Mouse (Mus musculus) ES-E14 (cell line): ENCODE data around the gene Jmjd8. TPM values are rescaled to one million over a fixed set of nuclear protein-coding genes. Genes with fewer than 3 reads are reported as not detected.

Experiments used
- DNase-seq: peaks from one replicate; pipeline ENCODE4 v3.0.0-alpha.2; 2013; ENCODE audit warnings: low read depth, low spot score
- H3K27ac ChIP-seq: 2 replicates; pipeline ENCODE4 v1.5.1; 2012; ENCODE audit warnings: low read depth, mild to moderate bottlenecking, low read length, moderate library complexity, mixed read lengths; ENCODE audit not compliant: poor library complexity, insufficient read depth, severe bottlenecking
- H3K36me3 ChIP-seq: 2 replicates; pipeline ENCODE4 v1.6.1; 2012; ENCODE audit warnings: mild to moderate bottlenecking, low read length, moderate library complexity, mixed read lengths; ENCODE audit not compliant: control insufficient read depth, poor library complexity, insufficient read depth, severe bottlenecking
- H3K4me1 ChIP-seq, 2 experiments: fragments of 150-350 bp in 1 of 2; sonication (generic) in 1 of 2; 2 replicates each; pipeline ENCODE4 v1.6.1; 2012; ENCODE audit warnings: low read length in 2 of 2, mild to moderate bottlenecking in 1 of 2, mixed read lengths in 1 of 2; ENCODE audit not compliant: control insufficient read depth in 2 of 2, insufficient read depth in 2 of 2, poor library complexity in 1 of 2
- H3K4me3 ChIP-seq, 2 experiments: fragments of 150-350 bp in 1 of 2; sonication (generic) in 1 of 2; 2 replicates each; pipeline ENCODE4 v1.5.1; 2012; ENCODE audit warnings: low read length in 2 of 2, low read depth in 1 of 2, mild to moderate bottlenecking in 1 of 2, mixed read lengths in 1 of 2; ENCODE audit not compliant: insufficient read depth in 1 of 2, poor library complexity in 1 of 2, severe bottlenecking in 1 of 2
- H3K9ac ChIP-seq: 2 replicates; pipeline ENCODE4 v1.6.1; 2012; ENCODE audit warnings: low read depth, mild to moderate bottlenecking, low read length, mixed read lengths; ENCODE audit not compliant: poor library complexity, insufficient read depth, severe bottlenecking
- H3K9me3 ChIP-seq: fragments of 150-350 bp; sonication (generic); 2 replicates; pipeline ENCODE4 v1.6.1; 2012; ENCODE audit warnings: low read depth, mild to moderate bottlenecking, low read length; ENCODE audit not compliant: control insufficient read depth, insufficient read depth
- CHD2 ChIP-seq: IDR thresholded peaks from 2 replicates; pipeline ENCODE4 v1.6.1; 2014; ENCODE audit warnings: mild to moderate bottlenecking, low read depth, low read length, inconsistent platforms
- HCFC1 ChIP-seq: IDR thresholded peaks from 2 replicates; pipeline ENCODE4 v1.6.1; 2012; ENCODE audit warnings: low read length, inconsistent platforms, borderline replicate concordance; ENCODE audit not compliant: insufficient read depth
- MAFK ChIP-seq: IDR thresholded peaks from 2 replicates; pipeline ENCODE4 v1.6.1; 2014; ENCODE audit warnings: mild to moderate bottlenecking, low read depth, low read length, inconsistent platforms; ENCODE audit not compliant: insufficient read depth
- ZC3H11A ChIP-seq: IDR thresholded peaks from 2 replicates; pipeline ENCODE4 v1.6.1; 2012; ENCODE audit warnings: low read depth, mild to moderate bottlenecking, inconsistent platforms, low read length, borderline replicate concordance
- ZNF384 ChIP-seq: IDR thresholded peaks from 2 replicates; pipeline ENCODE4 v1.6.1; 2012; ENCODE audit warnings: low read depth, low read length, inconsistent platforms
- in situ Hi-C, 2 experiments: fragments of 600-800 bp; cut with MboI; formaldehyde crosslinking; loops; one replicate each; pipeline ENCODE4 v1.15.1; 2025; ENCODE audit warnings: low sequenced_read_pairs in 2 of 2, inconsistent platforms in 1 of 2; ENCODE audit not compliant: unreplicated experiment in 2 of 2
- total RNA-seq: library from RNA; depleted of rRNA; stranded (reverse); fragments of 300-350 nt; gene quantifications from 2 replicates; pipeline ENCODE4 v1.2.3, GENCODE M21; 2012

The Jmjd8 gene
- total RNA-seq, 1 experiment = 25.1 TPM

DNA sequence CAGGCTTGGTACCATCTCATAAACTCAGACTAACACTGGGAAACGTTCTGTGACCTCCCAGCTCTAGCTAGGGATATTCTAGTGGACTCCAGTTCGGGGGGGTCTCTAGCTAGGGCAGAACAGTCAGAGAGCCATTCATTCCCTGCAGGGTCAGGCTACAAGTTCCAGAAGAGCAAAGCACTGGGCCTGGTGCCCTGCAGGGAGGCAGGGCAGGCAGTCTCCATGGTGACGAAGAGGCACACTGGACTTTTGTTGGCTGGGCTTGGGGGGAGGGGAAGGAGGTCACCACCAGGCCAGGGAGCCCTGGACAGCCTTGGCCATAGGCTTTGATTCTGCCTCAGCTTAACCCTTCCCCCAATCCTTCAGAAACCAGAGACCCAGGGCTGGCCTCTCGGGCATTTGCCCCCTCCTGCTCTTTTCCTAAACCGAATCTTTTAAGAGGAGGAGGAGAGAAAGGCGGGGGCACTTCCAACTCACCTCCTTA, 33.0 kb upstream of the Jmjd8 start, which contains the start of gene AC134908.4:
TSS of gene AC134908.4 (minus strand) at position 51 of the 484 bp plus-strand sequence.
- no peak for TF ChIP-seq MAFK
- no peak for TF ChIP-seq ZC3H11A
- no peak for TF ChIP-seq HCFC1
- no peak for TF ChIP-seq CHD2
- no peak for TF ChIP-seq ZNF384
- Histone ChIP-seq H3K4me3 (peak within 1 kb of the TSS; percentile 68 to 76), H3K9me3 (no peaks in the 10 kb centered on the region), H3K4me1 (peaks cover 3 to 10% of the 10 kb centered on the region in 2 experiments; a peak in 2 of 4 replicates), H3K36me3 (peaks cover 4% of the 10 kb centered on the region; the same call in 1 of the 2 replicates), H3K27ac (no peak within 1 kb of the TSS), H3K9ac (peak within 1 kb of the TSS; percentile 60)
- in situ Hi-C loops = no loop called here
- DNase-seq = no peak

DNA sequence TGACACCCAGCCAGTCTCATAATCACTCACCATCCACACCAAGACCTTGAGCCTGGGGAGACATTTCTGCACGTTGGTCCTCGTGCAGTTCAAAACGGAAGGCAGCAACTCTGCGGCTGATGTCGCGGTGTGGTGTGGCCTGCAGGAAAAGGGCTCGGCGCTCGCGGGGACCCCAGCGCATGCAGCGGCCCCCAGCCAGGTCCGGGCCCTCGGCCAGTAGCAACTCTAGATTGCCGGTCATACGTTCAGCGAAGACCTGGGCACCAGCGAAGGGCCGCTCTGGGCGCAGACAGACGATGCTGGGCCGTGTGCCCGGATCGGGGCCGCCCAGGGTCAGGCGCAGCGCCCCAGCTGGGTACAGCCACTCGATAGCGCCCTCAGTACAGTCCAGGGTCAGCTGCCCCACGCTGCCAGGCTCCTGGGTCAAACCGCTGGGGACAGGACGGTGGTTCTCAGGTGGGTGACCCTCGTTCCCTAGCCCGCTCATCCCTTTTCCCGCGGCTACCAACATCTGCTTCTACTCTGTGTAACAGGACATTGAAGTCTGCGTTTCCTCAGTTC, 32.4 kb upstream of the Jmjd8 start:
- in situ Hi-C loops = no loop called here
- no peak overlapping the region for H3K27ac ChIP-seq
- H3K4me3 ChIP-seq = peak overlapping the region; percentile 68 to 76
- H3K4me1 ChIP-seq = peaks cover 3 to 9% of the 10 kb centered on the region in 2 experiments; a peak in 2 of 4 replicates
- no peaks in the 10 kb centered on the region for H3K9me3 ChIP-seq
- peak overlapping the region; percentile 60 for H3K9ac ChIP-seq
- no peak for TF ChIP-seq ZNF384
- TF ChIP-seq CHD2 = no peak
- TF ChIP-seq ZC3H11A = no peak
- TF ChIP-seq HCFC1 = no peak
- no peak for TF ChIP-seq MAFK
- DNase-seq = no peak
- H3K36me3 ChIP-seq = peaks cover 4% of the 10 kb centered on the region; the same call in 1 of the 2 replicates

DNA sequence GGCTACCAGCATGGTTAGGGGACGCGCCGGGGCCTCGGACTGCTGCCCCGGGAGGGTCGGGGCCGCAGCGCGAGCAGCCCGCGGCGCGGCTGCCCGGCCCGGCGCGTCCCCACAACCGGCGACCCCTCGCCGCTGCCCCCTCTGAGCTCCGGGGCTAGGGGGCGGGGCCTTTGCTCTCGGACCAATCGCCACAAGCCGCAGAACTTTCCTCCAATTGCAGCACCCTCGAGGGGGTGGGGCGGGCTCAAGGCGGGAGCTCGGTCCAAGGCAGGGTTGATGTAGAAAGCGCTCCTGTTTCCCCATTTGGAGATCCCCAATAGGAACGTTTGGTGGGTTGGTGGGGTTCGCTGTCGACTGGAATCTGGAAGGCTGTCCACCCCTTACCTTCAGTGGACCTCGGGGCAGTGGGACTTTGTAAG, 31.7 kb upstream of the Jmjd8 start, which contains the start of gene Metrn:
TSS of gene Metrn (minus strand) at position 186 of the 419 bp plus-strand sequence.
- H3K4me3 ChIP-seq = peak within 1 kb of the TSS; percentile 68 to 76
- DNase-seq = no peak
- H3K4me1 ChIP-seq = peaks cover 3 to 7% of the 10 kb centered on the region in 2 experiments; a peak in 2 of 4 replicates
- in situ Hi-C loops = no loop called here
- H3K27ac ChIP-seq = no peak within 1 kb of the TSS
- H3K9me3 ChIP-seq = no peaks in the 10 kb centered on the region
- no peak for TF ChIP-seq ZC3H11A
- TF ChIP-seq ZNF384 = no peak
- no peak for TF ChIP-seq MAFK
- no peak for TF ChIP-seq CHD2
- no peak for TF ChIP-seq HCFC1
- H3K36me3 ChIP-seq = peaks cover 4% of the 10 kb centered on the region; the same call in 1 of the 2 replicates
- H3K9ac ChIP-seq = peak within 1 kb of the TSS; percentile 60

DNA sequence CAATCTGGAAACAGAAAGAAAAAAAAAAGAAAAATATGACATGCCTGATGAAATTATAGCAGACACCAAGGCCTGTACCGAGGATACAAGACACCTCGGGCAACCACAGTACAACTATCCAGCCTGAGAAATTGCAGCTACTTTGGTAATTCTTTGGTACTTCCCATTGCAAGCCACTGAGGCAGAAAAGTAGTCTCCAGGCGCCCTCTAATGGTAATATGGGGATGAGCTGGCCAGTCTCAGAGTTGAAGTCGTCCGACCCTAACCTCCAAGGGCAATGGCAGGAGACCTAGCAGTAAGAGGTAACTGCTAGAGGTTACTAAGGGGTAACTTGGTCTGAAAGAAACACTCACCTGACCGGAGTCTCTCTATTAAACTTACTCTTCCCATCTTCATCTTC, 27.6 kb upstream of the Jmjd8 start:
- H3K4me1 ChIP-seq = peaks cover 3% of the 10 kb centered on the region in 2 experiments; a peak in 2 of 4 replicates
- in situ Hi-C loops = no loop called here
- no peaks in the 10 kb centered on the region for H3K9me3 ChIP-seq
- H3K9ac ChIP-seq = no peak overlapping the region
- H3K4me3 ChIP-seq = no peak overlapping the region
- no peak overlapping the region for H3K27ac ChIP-seq
- no peak for DNase-seq
- TF ChIP-seq CHD2 (no peak), ZNF384 (no peak), ZC3H11A (peak; percentile 97)
- no peaks in the 10 kb centered on the region for H3K36me3 ChIP-seq
